9 mouse cellular contexts compared by ENCODE assay signal in the genomic region with DNA sequence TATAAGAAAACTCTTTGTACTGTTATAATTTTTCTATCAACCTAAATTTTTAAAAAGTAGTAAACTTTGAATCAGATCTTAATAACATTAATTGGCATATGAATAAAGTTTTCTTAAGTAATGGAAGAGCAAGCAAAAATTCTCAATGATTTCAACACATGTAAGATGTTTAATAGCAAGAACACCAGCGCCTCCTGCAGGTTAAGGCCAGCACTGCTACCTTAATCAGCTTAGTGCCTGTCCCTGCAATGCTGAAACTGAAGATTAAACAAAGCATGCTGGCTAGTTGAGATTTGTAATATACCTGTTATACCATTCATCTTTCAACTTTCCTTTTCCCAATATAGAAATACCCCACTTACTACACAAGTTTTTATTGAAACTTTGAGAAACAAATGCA. TPM values are rescaled to one million over a fixed set of nuclear protein-coding genes. Genes with fewer than 3 reads are reported as not detected.
DNase-seq lines count a peak whose midpoint lies in the region; ATAC-seq and TF ChIP-seq lines count a peak whose summit lies in the region.
"Had no signal": no experiment of that assay in that cellular context is flagged by ENCODE, and none has a peak within 500 bp of the region (broad histone marks: within the 10 kb centered on the region; RNA-seq: fewer than 3 reads in every experiment).

No protein-coding gene starts in this region.

- TF ChIP-seq CTCF in intestine, postnatal 0 days (IDR thresholded peaks at IDR 0.05; ENCODE audit: low read depth): peak; percentile 91

- no peak overlapping the region for H3K4me3 ChIP-seq in liver, embryonic 12.5 days
- no peak overlapping the region for H3K4me3 ChIP-seq in intestine, postnatal 0 days (ENCODE audit: low read depth, low read length)
- H3K4me3 ChIP-seq in limb, embryonic 14.5 days (replicated peaks; ENCODE audit: low read length): no peak overlapping the region
- H3K4me3 ChIP-seq: stomach, embryonic 15.5 days had no signal

- H3K27me3 ChIP-seq in liver, embryonic 12.5 days (replicated peaks): no peaks in the 10 kb centered on the region
- H3K27me3 ChIP-seq in intestine, postnatal 0 days (replicated peaks; ENCODE audit: control insufficient read depth, insufficient read depth, low read length): no peaks in the 10 kb centered on the region
- H3K27me3 ChIP-seq in limb, embryonic 14.5 days (ENCODE audit: control insufficient read depth, insufficient read depth, low read length): no peaks in the 10 kb centered on the region
- H3K27me3 ChIP-seq: stomach, embryonic 15.5 days had no signal

- no peak for ATAC-seq in liver, embryonic 12.5 days
- peak; percentile 65 for ATAC-seq in frontal cortex, adult (ENCODE audit: low TSS enrichment)
- ATAC-seq in intestine, postnatal 0 days: no peak
- ATAC-seq in limb, embryonic 14.5 days (ENCODE audit: low FRiP score, low read depth): peak; percentile 21; the same call in 1 of the 2 replicates

- peak; percentile 81 for DNase-seq in liver
- peak; percentile 66 for DNase-seq in c-Kit-positive CD71-positive TER-119-negative erythroid progenitor cells, embryonic 14.5 days (ENCODE audit: low read depth)
- peak; percentile 90 for DNase-seq in limb, embryonic 14.5 days (ENCODE audit: low spot score)
- peak; percentile 76 for DNase-seq in neural tube, embryonic 10.5 days (ENCODE audit: extremely low spot score, low spot score)
- peak; percentile 46 for DNase-seq in testis, postnatal 14 days (ENCODE audit: low spot score)

- no peak overlapping the region for H3K4me2 ChIP-seq in liver, embryonic 12.5 days
- no peak overlapping the region for H3K4me2 ChIP-seq in intestine, postnatal 0 days (replicated peaks; ENCODE audit: low read depth)
- H3K4me2 ChIP-seq in limb, embryonic 14.5 days (replicated peaks; ENCODE audit: low read depth, low read length, severe bottlenecking): no peak overlapping the region
- H3K4me2 ChIP-seq: stomach, embryonic 15.5 days had no signal

- 0 out of 2 replicates have a peak, but pooled peaks cover 4% of the 10 kb centered on the region for H3K9me3 ChIP-seq in liver, embryonic 12.5 days (replicated peaks)
- H3K9me3 ChIP-seq in intestine, postnatal 0 days (ENCODE audit: control insufficient read depth): no peaks in the 10 kb centered on the region
- no peaks in the 10 kb centered on the region for H3K9me3 ChIP-seq in limb, embryonic 14.5 days (ENCODE audit: control insufficient read depth, low read length)
- H3K9me3 ChIP-seq: stomach, embryonic 15.5 days had no signal

- no peak overlapping the region for H3K9ac ChIP-seq in liver, embryonic 12.5 days
- no peak overlapping the region for H3K9ac ChIP-seq in intestine, postnatal 0 days (ENCODE audit: low read depth, low read length)
- H3K9ac ChIP-seq in limb, embryonic 14.5 days (ENCODE audit: low read depth, low read length, severe bottlenecking): no peak overlapping the region
- H3K9ac ChIP-seq: stomach, embryonic 15.5 days had no signal

- H3K27ac ChIP-seq in liver, embryonic 12.5 days: no peak overlapping the region
- H3K27ac ChIP-seq in intestine, postnatal 0 days (ENCODE audit: low read depth, low read length): no peak overlapping the region
- no peak overlapping the region for H3K27ac ChIP-seq in limb, embryonic 14.5 days (replicated peaks; ENCODE audit: low read depth, low read length)
- H3K27ac ChIP-seq: stomach, embryonic 15.5 days had no signal

- peaks cover 78% of the 10 kb centered on the region for H3K36me3 ChIP-seq in liver, embryonic 12.5 days
- H3K36me3 ChIP-seq in intestine, postnatal 0 days (ENCODE audit: control insufficient read depth, insufficient read depth): peaks cover 57% of the 10 kb centered on the region
- peaks cover 67% of the 10 kb centered on the region for H3K36me3 ChIP-seq in limb, embryonic 14.5 days (ENCODE audit: control insufficient read depth, insufficient read depth, low read length)

- peaks cover 8% of the 10 kb centered on the region for H3K4me1 ChIP-seq in liver, embryonic 12.5 days
- H3K4me1 ChIP-seq in intestine, postnatal 0 days (replicated peaks; ENCODE audit: control insufficient read depth, insufficient read depth, low read length): no peaks in the 10 kb centered on the region
- peaks cover 6% of the 10 kb centered on the region; the same call in 1 of the 2 replicates for H3K4me1 ChIP-seq in limb, embryonic 14.5 days (ENCODE audit: control insufficient read depth, insufficient read depth, low read length)

- no peak for TF ChIP-seq POLR2A in limb, embryonic 14.5 days (IDR thresholded peaks at IDR 0.05; ENCODE audit: borderline replicate concordance, extremely low read depth, insufficient read depth, insufficient read length)

- 0% methylated on average over 1 of the region's 1 CpGs for WGBS in liver, embryonic 12.5 days (ENCODE audit: insufficient replicate concordance)
- WGBS in intestine, postnatal 0 days: 12% methylated on average over 1 of the region's 1 CpGs
- WGBS in limb, embryonic 14.5 days: 9% methylated on average over 1 of the region's 1 CpGs

RNA-seq across cellular contexts. Expression of gene Rtraf, which starts 5.7 kb away (rescaled TPM):
- 118 and 123 TPM in 2 replicates for polyA plus RNA-seq in liver, embryonic 12.5 days (2016; fragmentation: Nextera tagmentation; extraction: Ambion mirVana)
- polyA plus RNA-seq in intestine, postnatal 0 days (2015; fragmentation: Nextera tagmentation; extraction: Ambion mirVana): 209 TPM in 2 replicates
- polyA plus RNA-seq in limb, embryonic 14.5 days (2012; rRNA removed): 92.2 and 131 TPM in 2 replicates
- 239 and 254 TPM in 2 replicates for polyA plus RNA-seq in limb, embryonic 14.5 days (2014; fragmentation: Nextera tagmentation; extraction: Ambion mirVana)

Comparison
In these comparisons a context has a peak if more than half of its experiments do, and no peak if none do; other contexts are left out.
1. ATAC-seq: peak in frontal cortex, adult (single experiment) and limb, embryonic 14.5 days (single experiment); none in liver, embryonic 12.5 days (single experiment) and intestine, postnatal 0 days (single experiment).
2. Peak in every context shown above with its lines, with median percentiles within 50 percentile points of each other: DNase-seq.